27 mouse cellular contexts compared by ENCODE assay signal in the genomic region with DNA sequence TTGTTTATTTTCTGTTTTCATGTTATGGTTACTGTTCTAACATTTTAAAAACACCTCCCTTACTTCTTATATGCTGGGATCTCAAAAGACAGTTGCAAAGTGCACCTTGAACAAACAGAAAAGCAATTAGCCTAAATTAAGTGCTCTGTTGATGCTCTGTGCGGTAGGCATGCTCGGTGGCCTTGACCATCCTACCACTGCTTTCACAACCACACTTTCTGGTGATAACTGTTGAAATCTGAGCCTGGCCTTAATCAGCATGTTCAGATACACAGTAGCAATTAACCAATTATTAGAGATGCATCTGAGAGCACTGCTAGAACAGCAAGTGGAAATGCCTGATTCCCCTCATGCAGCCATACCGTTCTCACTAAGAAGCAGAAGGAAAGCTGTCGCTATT.
"Had no signal": no experiment of that assay in that cellular context is flagged by ENCODE, and none has a peak within 500 bp of the region (broad histone marks: within the 10 kb centered on the region; RNA-seq: fewer than 3 reads in every experiment).

No protein-coding gene starts in this region.

- H3K4me1 ChIP-seq: hindbrain, embryonic 10.5 days; hindbrain, embryonic 12.5 days; kidney, embryonic 15.5 days; limb, embryonic 15.5 days had no signal

- H3K9me3 ChIP-seq: heart, embryonic 13.5 days; heart, embryonic 15.5 days; hindbrain, embryonic 12.5 days; kidney, embryonic 15.5 days; limb, embryonic 13.5 days; limb, embryonic 15.5 days; liver, embryonic 13.5 days had no signal

- H3K4me2 ChIP-seq: heart, embryonic 11.5 days; heart, embryonic 13.5 days; heart, embryonic 15.5 days; hindbrain, embryonic 12.5 days; hindbrain, embryonic 14.5 days; kidney, embryonic 15.5 days; limb, embryonic 13.5 days; limb, embryonic 15.5 days; liver, embryonic 11.5 days; liver, embryonic 13.5 days had no signal

- H3K4me3 ChIP-seq: gastrocnemius, adult 2 months; heart, adult 2 months; heart, embryonic 13.5 days; heart, embryonic 15.5 days; hindbrain, embryonic 10.5 days; hindbrain, embryonic 12.5 days; kidney, embryonic 15.5 days; limb, embryonic 13.5 days; limb, embryonic 15.5 days; liver, embryonic 13.5 days had no signal

- H3K9ac ChIP-seq: heart, embryonic 13.5 days; heart, embryonic 15.5 days; hindbrain, embryonic 12.5 days; hindbrain, embryonic 14.5 days; kidney, embryonic 15.5 days; limb, embryonic 13.5 days; limb, embryonic 15.5 days; liver, embryonic 13.5 days had no signal

- DNase-seq: gastrocnemius, adult 2 months; gastrocnemius, postnatal 10 days; gastrocnemius, postnatal 25 days; heart, adult 2 months; heart, postnatal 4 days; kidney, adult 11 months; kidney, adult 2 months; kidney, adult 9 months; kidney, postnatal 14 days; kidney, postnatal 36 days; layer of hippocampus, adult 9-11 months; layer of hippocampus, postnatal 36 days; left cerebral cortex, postnatal 4 days; liver, embryonic 13.5 days had no signal

- ATAC-seq: hindbrain, embryonic 16.5 days; inflammation-experienced regulatory T-cells, adult 6 months had no signal

- H3K36me3 ChIP-seq: heart, embryonic 15.5 days had no signal

- H3K27me3 ChIP-seq: heart, embryonic 13.5 days; heart, embryonic 15.5 days; hindbrain, embryonic 12.5 days; kidney, embryonic 15.5 days; limb, embryonic 13.5 days; limb, embryonic 15.5 days; liver, embryonic 13.5 days had no signal

- H3K27ac ChIP-seq: heart, adult 2 months; heart, embryonic 13.5 days; heart, embryonic 15.5 days; hindbrain, embryonic 10.5 days; hindbrain, embryonic 12.5 days; hindbrain, embryonic 14.5 days; kidney, embryonic 15.5 days; kidney, postnatal 0 days; limb, embryonic 13.5 days; limb, embryonic 15.5 days; liver, embryonic 13.5 days had no signal
